Mouse (Mus musculus): Measurements from ENCODE around the gene 1700057G04Rik. TPM values are rescaled to one million over a fixed set of nuclear protein-coding genes. Genes with fewer than 3 reads are reported as not detected.

Gene 1700057G04Rik
- polyA plus RNA-seq (2012; rRNA removed), result not detected in 2 replicates

DNA sequence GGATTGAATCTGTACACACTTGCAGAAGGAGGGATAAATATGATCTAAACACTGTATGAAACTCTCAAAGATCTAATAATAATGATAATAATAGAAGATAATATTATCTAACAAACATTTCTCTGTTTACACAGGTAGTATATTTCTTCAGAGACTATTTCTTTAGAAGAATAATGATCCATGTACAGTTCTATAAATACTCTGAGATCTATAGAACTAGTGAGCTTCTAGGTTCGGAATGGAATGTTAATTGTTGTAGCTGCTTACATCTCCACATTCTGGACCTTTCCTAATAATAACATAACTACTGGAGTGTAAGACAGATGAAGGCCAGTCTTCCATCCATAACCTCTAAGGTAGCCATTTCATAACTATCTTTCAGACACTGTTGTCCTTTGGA, at the start of gene 1700057G04Rik:
Gene 1700057G04Rik (plus strand): TSS at position 301 of the 400 bp plus-strand sequence.

DNA sequence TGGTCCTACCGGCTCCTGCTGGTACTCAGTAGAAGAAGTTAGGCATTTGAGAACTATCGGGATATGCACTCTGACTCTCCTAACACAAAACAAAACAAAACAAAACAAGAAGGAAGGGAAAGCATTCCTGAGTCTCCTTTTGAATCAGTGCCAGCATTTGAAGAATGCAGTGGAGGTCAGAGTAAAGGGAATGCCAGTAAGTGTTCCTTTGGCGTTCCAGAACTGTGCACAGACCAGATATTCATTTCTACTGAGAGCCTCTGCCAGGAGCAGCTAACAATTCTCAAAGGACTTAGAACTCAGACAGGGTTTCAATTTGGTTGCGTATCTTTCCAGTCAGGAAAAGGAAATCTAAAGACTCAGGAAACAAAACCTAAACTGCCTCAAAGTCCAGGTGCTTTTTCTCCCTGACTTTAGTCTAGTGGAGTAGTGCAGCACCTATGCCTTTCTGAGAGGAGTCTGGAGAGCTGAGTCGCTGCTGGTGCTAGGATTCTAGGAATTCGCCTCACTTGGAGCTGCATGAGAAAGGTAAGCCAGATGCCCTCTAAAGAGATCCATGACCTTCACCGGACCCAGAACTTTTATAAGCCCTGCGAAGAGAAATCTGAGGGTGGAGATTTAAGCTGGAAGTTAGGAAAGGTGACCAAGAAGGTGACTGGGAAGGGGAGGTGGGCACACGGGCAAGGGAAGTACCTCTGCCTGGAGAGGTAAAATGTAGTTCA, 33.5 kb upstream of the 1700057G04Rik start, which contains the start of gene Plscr2:
Gene Plscr2 (plus strand): TSS at position 117 of the 722 bp plus-strand sequence.

Other genes starting within 250 kb of the 1700057G04Rik start
- not detected in 2 replicates for gene Plscr5, start 116.4 kb upstream of the 1700057G04Rik start, polyA plus RNA-seq (2012; rRNA removed)
- gene Plscr1, start 59.6 kb upstream of the 1700057G04Rik start, polyA plus RNA-seq (2012; rRNA removed), result 16.2 and 17.1 TPM in 2 replicates
- gene Plscr2, start 33.8 kb upstream of the 1700057G04Rik start, polyA plus RNA-seq (2012; rRNA removed), result 2.4 and 4.2 TPM in 2 replicates
- gene Plscr4, start 148.0 kb downstream of the 1700057G04Rik start, polyA plus RNA-seq (2012; rRNA removed), result 2.4 and 3.7 TPM in 2 replicates
- gene Plod2, start 232.8 kb downstream of the 1700057G04Rik start, polyA plus RNA-seq (2012; rRNA removed), result 2.2 and 2.4 TPM in 2 replicates

Data from stomach, adult 2 months (tissue).